Mouse (Mus musculus) small intestine, adult 2 months (tissue): ENCODE data around the gene Nup133.

ENCODE experiments used
- CTCF ChIP-seq: fragments of 200-500 bp; IDR thresholded peaks from 2 replicates; pipeline ENCODE4 v1.5.1; 2012; ENCODE audit warnings: low read depth, mild to moderate bottlenecking, control low read depth, inconsistent platforms, low read length, moderate library complexity, mixed read lengths; ENCODE audit not compliant: insufficient replicate concordance, insufficient read length; ENCODE audit errors: extremely low read depth
- POLR2A ChIP-seq: fragments of 200-500 bp; IDR thresholded peaks from 2 replicates; pipeline ENCODE4 v1.6.1; 2012; ENCODE audit warnings: low read depth, mild to moderate bottlenecking, control low read depth, inconsistent platforms, low read length, moderate library complexity

GRCm38 (mm10) chr8:123891883-123892585 lies 57.0 kb downstream of the Nup133 start:
- TF ChIP-seq CTCF: no peak
- TF ChIP-seq POLR2A: no peak
